25 mouse cellular contexts compared by ENCODE assay signal in genomic region chr9:92559750-92560149, GRCm38 (mm10). TPM values are rescaled to one million over a fixed set of nuclear protein-coding genes. Genes with fewer than 3 reads are reported as not detected.
A peak's percentile ranks its signal among the peaks of the same experiment; 100 is the strongest.
DNase-seq lines count a peak whose midpoint lies in the region; ATAC-seq and TF ChIP-seq lines count a peak whose summit lies in the region.
"Had no signal": no experiment of that assay in that cellular context is flagged by ENCODE, and none has a peak within 500 bp of the region (broad histone marks: within the 10 kb centered on the region; RNA-seq: fewer than 3 reads in every experiment).

No protein-coding gene starts in this region.

- 0 out of 2 replicates have a peak, but pooled peaks cover 4% of the 10 kb centered on the region for H3K9me3 ChIP-seq in heart, embryonic 12.5 days (replicated peaks)
- no peaks in the 10 kb centered on the region for H3K9me3 ChIP-seq in heart, embryonic 16.5 days (replicated peaks; ENCODE audit: control insufficient read depth, low read length)
- H3K9me3 ChIP-seq in lung, postnatal 0 days (ENCODE audit: low read length), result no peaks in the 10 kb centered on the region
- H3K9me3 ChIP-seq in limb, embryonic 15.5 days, result no peaks in the 10 kb centered on the region
- H3K9me3 ChIP-seq: embryonic facial prominence, embryonic 13.5 days; forebrain, embryonic 10.5 days; hindbrain, embryonic 12.5 days had no signal

- no peak overlapping the region for H3K9ac ChIP-seq in heart, embryonic 12.5 days
- no peak overlapping the region for H3K9ac ChIP-seq in heart, adult 2 months (ENCODE audit: low read depth, low read length)
- H3K9ac ChIP-seq in heart, embryonic 16.5 days (ENCODE audit: low read length), result no peak overlapping the region; the same call in 1 of the 2 replicates
- no peak overlapping the region for H3K9ac ChIP-seq in lung, postnatal 0 days (replicated peaks; ENCODE audit: low read depth)
- H3K9ac ChIP-seq in limb, embryonic 15.5 days, result no peak overlapping the region
- H3K9ac ChIP-seq: embryonic facial prominence, embryonic 13.5 days; hindbrain, embryonic 12.5 days had no signal

- H3K4me2 ChIP-seq in heart, embryonic 12.5 days, result peak overlapping the region; percentile 41
- H3K4me2 ChIP-seq in heart, embryonic 16.5 days (ENCODE audit: low read depth, low read length), result peak overlapping the region; percentile 31
- H3K4me2 ChIP-seq in lung, postnatal 0 days (replicated peaks; ENCODE audit: low read depth, low read length), result no peak overlapping the region
- H3K4me2 ChIP-seq in limb, embryonic 15.5 days, result no peak overlapping the region
- H3K4me2 ChIP-seq: embryonic facial prominence, embryonic 13.5 days; hindbrain, embryonic 12.5 days had no signal

- H3K36me3 ChIP-seq in heart, embryonic 12.5 days, result no peaks in the 10 kb centered on the region
- H3K36me3 ChIP-seq in heart, adult 2 months (ENCODE audit: control insufficient read depth, insufficient read depth, low read length), result peaks cover 7% of the 10 kb centered on the region
- no peaks in the 10 kb centered on the region for H3K36me3 ChIP-seq in heart, embryonic 16.5 days (ENCODE audit: control insufficient read depth, insufficient read depth)
- H3K36me3 ChIP-seq in lung, postnatal 0 days (ENCODE audit: insufficient read depth, low read length), result no peaks in the 10 kb centered on the region
- H3K36me3 ChIP-seq in limb, embryonic 15.5 days, result no peaks in the 10 kb centered on the region

- ATAC-seq in heart, embryonic 12.5 days (ENCODE audit: insufficient number of reproducible peaks, low FRiP score), result 0 out of 2 replicates have a peak, but pooled peaks have one; percentile 40
- peak; percentile 42 for ATAC-seq in heart, embryonic 16.5 days (replicated peaks; ENCODE audit: extremely low read depth, insufficient read depth, low FRiP score)
- no peak for ATAC-seq in lung, postnatal 0 days
- no peak for ATAC-seq in limb, embryonic 15.5 days (ENCODE audit: insufficient number of reproducible peaks, low FRiP score, low TSS enrichment, low read depth)
- ATAC-seq: activated CD4-positive, CD25-positive, alpha-beta regulatory T cell, adult 4 months; forebrain, embryonic 14.5 days; hindbrain, embryonic 16.5 days; inflammation-experienced regulatory T-cells, adult 6 months; Patski had no signal

- intact Hi-C loops in heart, adult 2 months (cut with DNase I), result no loop called here

- TF ChIP-seq POLR2A in heart, adult 2 months (IDR thresholded peaks at IDR 0.05; ENCODE audit: insufficient read depth, low read depth, low read length), result no peak

- DNase-seq in heart, adult 2 months, result no peak
- no peak for DNase-seq in heart, adult 18-20 months
- DNase-seq in lung, adult 18-20 months, result peak; percentile 14 to 22
- no peak for DNase-seq in lung, postnatal 0 days (ENCODE audit: low spot score)
- DNase-seq: adrenal gland, postnatal 14 days; cerebellum, adult 11-12 months; cerebellum, adult 9-10 months; cerebellum, postnatal 25 days; gastrocnemius, adult 2 months; gastrocnemius, postnatal 25 days; heart, postnatal 36 days; kidney, adult 18-20 months had no signal

- 19% methylated on average over 8 of the region's 8 CpGs for WGBS in heart, embryonic 12.5 days
- 24% methylated on average over 8 of the region's 8 CpGs for WGBS in heart, adult 2 months
- 15% methylated on average over 8 of the region's 8 CpGs for WGBS in heart, embryonic 16.5 days
- 60% methylated on average over 8 of the region's 8 CpGs for WGBS in lung, postnatal 0 days
- WGBS in limb, embryonic 15.5 days, result 51% methylated on average over 8 of the region's 8 CpGs

- peaks cover 46% of the 10 kb centered on the region for H3K4me1 ChIP-seq in heart, embryonic 12.5 days (replicated peaks)
- peaks cover 11% of the 10 kb centered on the region for H3K4me1 ChIP-seq in heart, adult 2 months (ENCODE audit: control insufficient read depth, insufficient read depth, low read length)
- H3K4me1 ChIP-seq in heart, embryonic 16.5 days (ENCODE audit: control insufficient read depth, insufficient read depth, low read length), result peaks cover 23% of the 10 kb centered on the region
- H3K4me1 ChIP-seq in lung, postnatal 0 days (ENCODE audit: insufficient read depth, low read depth, low read length), result no peaks in the 10 kb centered on the region
- peaks cover 16% of the 10 kb centered on the region for H3K4me1 ChIP-seq in limb, embryonic 15.5 days

- no peaks in the 10 kb centered on the region for H3K27me3 ChIP-seq in heart, embryonic 12.5 days (replicated peaks)
- H3K27me3 ChIP-seq in heart, adult 2 months (ENCODE audit: control insufficient read depth, insufficient read depth, low read length), result no peaks in the 10 kb centered on the region
- no peaks in the 10 kb centered on the region for H3K27me3 ChIP-seq in heart, embryonic 16.5 days (ENCODE audit: control insufficient read depth, insufficient read depth, low read length)
- no peaks in the 10 kb centered on the region for H3K27me3 ChIP-seq in lung, postnatal 0 days (replicated peaks; ENCODE audit: insufficient read depth, low read length)
- H3K27me3 ChIP-seq in limb, embryonic 15.5 days, result no peaks in the 10 kb centered on the region
- H3K27me3 ChIP-seq: CH12.LX; embryonic facial prominence, embryonic 13.5 days; hindbrain, embryonic 12.5 days; Patski had no signal

- H3K4me3 ChIP-seq in heart, embryonic 12.5 days, result no peak overlapping the region
- H3K4me3 ChIP-seq in heart, adult 2 months, result no peak overlapping the region
- 0 out of 2 replicates have a peak overlapping the region, but pooled peaks have one; percentile 8 for H3K4me3 ChIP-seq in heart, embryonic 16.5 days (ENCODE audit: low read length)
- no peak overlapping the region for H3K4me3 ChIP-seq in lung, postnatal 0 days (ENCODE audit: low read depth, low read length)
- no peak overlapping the region for H3K4me3 ChIP-seq in limb, embryonic 15.5 days
- H3K4me3 ChIP-seq: embryonic facial prominence, embryonic 13.5 days; erythroblast, embryonic 14.5 days; forebrain, embryonic 10.5 days; gastrocnemius, adult 2 months; hindbrain, embryonic 12.5 days had no signal

- TF ChIP-seq CTCF in heart, adult 2 months (IDR thresholded peaks at IDR 0.05), result no peak
- no peak for TF ChIP-seq CTCF in lung, postnatal 0 days (IDR thresholded peaks at IDR 0.05)

- H3K27ac ChIP-seq in heart, embryonic 12.5 days (ENCODE audit: poor library complexity, severe bottlenecking), result peak overlapping the region; percentile 12
- H3K27ac ChIP-seq in heart, adult 2 months, result no peak overlapping the region
- H3K27ac ChIP-seq in heart, embryonic 16.5 days (ENCODE audit: low read length), result peak overlapping the region; percentile 20; the same call in 1 of the 2 replicates
- H3K27ac ChIP-seq in lung, postnatal 0 days (ENCODE audit: low read length), result no peak overlapping the region
- peak overlapping the region; percentile 11 for H3K27ac ChIP-seq in limb, embryonic 15.5 days
- H3K27ac ChIP-seq: forebrain, embryonic 10.5 days; hindbrain, embryonic 12.5 days had no signal

- no peak for TF ChIP-seq EP300 in heart, adult 2 months (IDR thresholded peaks at IDR 0.05; ENCODE audit: insufficient read depth, low read depth, low read length)
- no peak for TF ChIP-seq EP300 in lung, postnatal 0 days (IDR thresholded peaks at IDR 0.05)

- H3K79me2 ChIP-seq in heart, adult 2 months (replicated peaks; ENCODE audit: control insufficient read depth, insufficient read depth, low read length), result peaks cover 3% of the 10 kb centered on the region; the same call in 1 of the 2 replicates

RNA-seq across cellular contexts. Expression of gene Plod2, which starts 17.7 kb away (rescaled TPM):
- polyA plus RNA-seq in heart, embryonic 12.5 days (2016; fragmentation: Nextera tagmentation; extraction: Ambion mirVana), result 47.1 and 48.6 TPM in 2 replicates
- 10 to 100 TPM; 15.8 to 18.9 TPM for total RNA-seq in heart, adult 2 months (2021)
- polyA plus RNA-seq in heart, adult 2 months (2012; rRNA removed), result 7.7 and 18.7 TPM in 2 replicates
- polyA plus RNA-seq in heart, embryonic 16.5 days (2015; fragmentation: Nextera tagmentation; extraction: Ambion mirVana), result 30.6 and 35.2 TPM in 2 replicates
- total RNA-seq in heart, adult 18-20 months (2021), result 10 to 100 TPM; 19.2 to 20.8 TPM
- 15.7 and 16.3 TPM in 2 replicates for polyA plus RNA-seq in lung, postnatal 0 days (2015; fragmentation: Nextera tagmentation; extraction: Ambion mirVana)
- polyA plus RNA-seq in limb, embryonic 15.5 days (2015; fragmentation: Nextera tagmentation; extraction: Ambion mirVana), result 52.8 and 55.2 TPM in 2 replicates
- total RNA-seq: CH12.LX had no signal
- polyA plus RNA-seq: erythroblast, embryonic 14.5 days had no signal

Comparison
In these comparisons a context has a peak if more than half of its experiments do, and no peak if none do; other contexts are left out.
1. H3K27ac ChIP-seq: peak in heart, embryonic 12.5 days (single experiment), heart, embryonic 16.5 days (single experiment) and limb, embryonic 15.5 days (single experiment); none in heart, adult 2 months (single experiment) and lung, postnatal 0 days (single experiment).
2. DNase-seq: peak in lung, adult 18-20 months (2 of 2); none in heart, adult 2 months (0 of 2), heart, adult 18-20 months (0 of 2) and lung, postnatal 0 days (single experiment).
3. ATAC-seq: peak in heart, embryonic 12.5 days (single experiment) and heart, embryonic 16.5 days (single experiment); none in lung, postnatal 0 days (single experiment) and limb, embryonic 15.5 days (single experiment).
4. H3K4me2 ChIP-seq: peak in heart, embryonic 12.5 days (single experiment) and heart, embryonic 16.5 days (single experiment); none in lung, postnatal 0 days (single experiment) and limb, embryonic 15.5 days (single experiment).